Mouse (Mus musculus): ENCODE measurements around the gene U2af2. TPM values are rescaled to one million over a fixed set of nuclear protein-coding genes. Genes with fewer than 3 reads are reported as not detected.

The U2af2 gene
- polyA plus RNA-seq, 1 experiment: 184 TPM

DNA sequence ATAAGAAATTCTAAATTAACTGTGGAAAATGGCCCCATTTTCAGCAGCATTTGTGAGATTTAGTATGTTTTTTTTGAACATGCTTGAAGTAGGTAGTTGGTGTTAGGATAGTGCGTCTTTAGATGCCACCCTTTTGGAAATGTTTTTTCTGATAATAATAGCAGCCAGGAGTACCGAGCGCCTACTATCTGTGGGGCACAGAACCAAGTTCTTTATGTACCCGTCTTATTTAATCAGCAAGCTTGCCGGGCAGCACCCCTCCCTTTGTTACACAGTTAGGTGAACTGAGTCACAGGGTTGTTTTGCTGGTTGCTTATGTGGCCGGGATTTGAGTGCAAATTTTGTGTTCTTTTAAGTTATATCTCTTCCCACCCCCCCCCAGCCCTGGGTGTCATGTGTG lies 19.3 kb downstream of the U2af2 start:
- Histone ChIP-seq H3K27ac (ENCODE audit: insufficient read depth, low read length) (no peak overlapping the region), H3K4me1 (ENCODE audit: control insufficient read depth, insufficient read depth, low read length) (peaks cover 3% of the 10 kb centered on the region; the same call in 1 of the 2 replicates), H3K4me3 (ENCODE audit: insufficient read depth, low read length) (peak overlapping the region; percentile 96)
- TF ChIP-seq CTCF (IDR thresholded peaks at IDR 0.05; ENCODE audit: extremely low read depth, insufficient read depth, low read length) (no peak), POLR2A (IDR thresholded peaks at IDR 0.05; ENCODE audit: extremely low read depth, insufficient read depth, low read length) (no peak)

DNA sequence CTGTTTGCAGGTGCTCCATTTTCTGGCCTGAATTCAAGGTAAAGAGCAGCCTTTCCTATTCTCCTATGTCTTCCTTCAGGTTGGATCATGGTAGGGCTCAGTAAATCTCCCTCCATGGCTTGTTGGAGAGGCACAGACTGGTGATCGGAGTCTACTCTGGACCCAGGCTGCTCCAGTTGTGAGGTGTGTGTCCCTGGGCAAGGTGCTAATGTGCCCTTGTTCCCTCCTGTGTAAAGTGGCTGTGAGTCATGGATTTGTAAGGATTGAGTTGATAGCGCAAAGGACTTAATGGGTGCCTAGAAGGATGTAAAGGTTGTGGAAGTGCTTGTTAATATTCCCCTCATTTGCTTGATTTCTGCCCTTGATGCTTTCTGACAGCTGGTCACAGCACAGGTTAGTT lies 20.0 kb downstream of the U2af2 start:
- Histone ChIP-seq H3K27ac (ENCODE audit: insufficient read depth, low read length) (no peak overlapping the region), H3K4me3 (ENCODE audit: insufficient read depth, low read length) (no peak overlapping the region; the same call in 1 of the 2 replicates), H3K4me1 (ENCODE audit: control insufficient read depth, insufficient read depth, low read length) (peaks cover 3% of the 10 kb centered on the region; the same call in 1 of the 2 replicates)
- no peak for TF ChIP-seq POLR2A (IDR thresholded peaks at IDR 0.05; ENCODE audit: extremely low read depth, insufficient read depth, low read length)
- TF ChIP-seq CTCF (IDR thresholded peaks at IDR 0.05; ENCODE audit: extremely low read depth, insufficient read depth, low read length): no peak

DNA sequence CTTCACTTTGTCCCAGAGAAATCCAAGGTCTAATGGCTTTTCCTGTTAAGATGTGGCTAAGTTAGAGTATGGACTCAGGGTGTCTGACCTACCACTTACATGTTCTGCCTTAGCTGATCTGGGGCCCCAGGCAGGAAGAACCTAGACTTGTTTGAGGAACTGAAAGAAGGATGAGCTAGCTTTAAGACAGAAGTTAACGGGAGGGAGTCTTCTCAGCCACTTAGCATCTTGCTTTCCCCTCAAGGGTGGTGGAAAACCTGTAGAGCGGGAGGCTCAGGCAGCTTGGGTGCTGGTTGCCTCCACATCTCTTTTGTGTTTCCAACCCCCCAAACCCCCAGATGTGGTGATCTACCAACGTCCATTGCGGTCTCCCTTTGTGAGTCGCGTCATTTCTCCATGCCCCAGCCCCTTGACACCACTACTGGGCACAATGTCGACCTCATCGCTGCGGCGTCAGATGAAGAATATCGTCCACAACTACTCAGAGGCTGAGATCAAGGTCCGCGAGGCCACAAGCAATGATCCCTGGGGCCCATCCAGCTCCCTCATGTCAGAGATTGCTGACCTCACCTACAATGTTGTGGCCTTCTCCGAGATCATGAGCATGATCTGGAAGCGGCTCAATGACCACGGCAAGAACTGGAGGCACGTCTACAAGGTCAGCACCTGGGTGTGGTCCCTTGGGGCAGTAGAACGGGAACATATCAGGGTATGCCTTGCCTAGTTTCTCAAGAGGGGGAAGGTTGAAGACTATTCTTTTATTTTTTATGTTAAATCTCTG lies 21.6 kb downstream of the U2af2 start:
- peaks cover 3% of the 10 kb centered on the region; the same call in 1 of the 2 replicates for H3K4me1 ChIP-seq (ENCODE audit: control insufficient read depth, insufficient read depth, low read length)
- no peak for TF ChIP-seq POLR2A (IDR thresholded peaks at IDR 0.05; ENCODE audit: extremely low read depth, insufficient read depth, low read length)
- no peak for TF ChIP-seq CTCF (IDR thresholded peaks at IDR 0.05; ENCODE audit: extremely low read depth, insufficient read depth, low read length)
- no peak overlapping the region for H3K4me3 ChIP-seq (ENCODE audit: insufficient read depth, low read length)
- H3K27ac ChIP-seq (ENCODE audit: insufficient read depth, low read length): no peak overlapping the region

DNA sequence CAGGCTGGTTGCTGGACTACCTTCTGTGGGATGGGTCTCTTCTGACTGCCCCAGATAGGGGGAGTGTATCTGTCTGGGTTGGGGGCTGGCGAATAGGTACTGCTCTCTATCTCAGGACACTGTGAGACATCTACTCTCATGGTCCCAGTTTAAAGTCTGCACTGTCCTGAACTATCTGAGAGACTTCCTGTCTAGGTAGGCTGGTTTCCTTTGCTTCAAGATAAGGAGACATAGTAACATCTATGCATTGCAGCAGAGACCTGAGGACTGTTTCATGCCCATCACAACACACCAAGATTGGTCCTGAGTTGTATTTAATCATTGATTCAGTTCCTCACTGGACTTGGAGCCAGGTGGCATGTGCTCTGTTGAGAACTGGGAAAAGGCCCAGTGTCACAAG lies 23.6 kb downstream of the U2af2 start:
- H3K4me3 ChIP-seq (ENCODE audit: insufficient read depth, low read length): no peak overlapping the region
- H3K27ac ChIP-seq (ENCODE audit: insufficient read depth, low read length): no peak overlapping the region
- TF ChIP-seq POLR2A (IDR thresholded peaks at IDR 0.05; ENCODE audit: extremely low read depth, insufficient read depth, low read length): no peak
- no peak for TF ChIP-seq CTCF (IDR thresholded peaks at IDR 0.05; ENCODE audit: extremely low read depth, insufficient read depth, low read length)
- H3K4me1 ChIP-seq (ENCODE audit: control insufficient read depth, insufficient read depth, low read length): peaks cover 8% of the 10 kb centered on the region

DNA sequence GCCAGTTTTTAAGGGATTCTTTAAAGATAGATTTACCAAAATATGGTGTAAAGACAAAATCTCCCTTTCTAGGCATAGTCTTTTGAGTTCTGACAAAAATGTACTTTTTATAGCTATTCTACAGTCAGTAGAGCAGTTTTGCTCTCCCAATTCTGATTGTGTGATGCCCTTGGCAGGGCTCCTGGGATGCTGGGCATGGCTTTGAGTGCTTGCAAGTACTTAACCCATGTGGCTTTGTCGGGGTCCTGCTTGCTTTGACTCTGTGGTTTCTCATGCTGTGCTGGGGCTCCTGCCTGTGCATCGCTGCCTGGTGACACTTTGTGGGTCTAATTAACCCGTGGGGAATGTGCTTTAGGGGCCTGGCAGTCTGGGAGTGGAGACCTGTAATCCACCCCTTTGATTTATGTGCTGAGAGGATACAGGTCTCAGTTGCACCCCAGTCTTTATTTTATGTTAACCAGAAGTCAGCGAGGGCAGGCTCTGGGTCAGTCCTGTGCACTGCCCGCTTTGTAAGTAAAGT lies 25.0 kb downstream of the U2af2 start:
- Histone ChIP-seq H3K27ac (ENCODE audit: insufficient read depth, low read length) (no peak overlapping the region), H3K4me1 (ENCODE audit: control insufficient read depth, insufficient read depth, low read length) (peaks cover 9% of the 10 kb centered on the region), H3K4me3 (ENCODE audit: insufficient read depth, low read length) (no peak overlapping the region)
- TF ChIP-seq POLR2A (IDR thresholded peaks at IDR 0.05; ENCODE audit: extremely low read depth, insufficient read depth, low read length): no peak
- TF ChIP-seq CTCF (IDR thresholded peaks at IDR 0.05; ENCODE audit: extremely low read depth, insufficient read depth, low read length): no peak

DNA sequence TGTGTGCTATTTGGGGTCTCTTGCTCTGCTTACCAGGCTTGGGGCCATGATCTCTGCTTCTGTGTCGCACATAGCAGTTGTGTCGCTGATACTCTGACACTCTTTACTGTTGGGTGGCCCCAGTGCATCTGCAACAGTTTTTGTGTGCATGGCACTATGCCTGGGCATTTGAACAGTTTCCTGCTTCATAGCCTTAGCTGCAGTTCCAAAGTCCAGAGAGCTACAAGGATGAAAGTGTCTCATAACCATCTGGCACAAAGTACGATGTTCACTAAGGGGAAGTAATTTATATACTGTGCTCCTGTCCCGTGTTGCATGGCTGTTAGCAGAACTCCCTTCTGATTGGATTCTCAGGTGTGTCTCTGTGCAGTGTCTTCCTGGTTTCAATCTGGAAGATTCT lies 25.9 kb downstream of the U2af2 start:
- TF ChIP-seq POLR2A (IDR thresholded peaks at IDR 0.05; ENCODE audit: extremely low read depth, insufficient read depth, low read length) (no peak), CTCF (IDR thresholded peaks at IDR 0.05; ENCODE audit: extremely low read depth, insufficient read depth, low read length) (no peak)
- H3K27ac ChIP-seq (ENCODE audit: insufficient read depth, low read length): no peak overlapping the region
- peaks cover 8% of the 10 kb centered on the region for H3K4me1 ChIP-seq (ENCODE audit: control insufficient read depth, insufficient read depth, low read length)
- H3K4me3 ChIP-seq (ENCODE audit: insufficient read depth, low read length): no peak overlapping the region

DNA sequence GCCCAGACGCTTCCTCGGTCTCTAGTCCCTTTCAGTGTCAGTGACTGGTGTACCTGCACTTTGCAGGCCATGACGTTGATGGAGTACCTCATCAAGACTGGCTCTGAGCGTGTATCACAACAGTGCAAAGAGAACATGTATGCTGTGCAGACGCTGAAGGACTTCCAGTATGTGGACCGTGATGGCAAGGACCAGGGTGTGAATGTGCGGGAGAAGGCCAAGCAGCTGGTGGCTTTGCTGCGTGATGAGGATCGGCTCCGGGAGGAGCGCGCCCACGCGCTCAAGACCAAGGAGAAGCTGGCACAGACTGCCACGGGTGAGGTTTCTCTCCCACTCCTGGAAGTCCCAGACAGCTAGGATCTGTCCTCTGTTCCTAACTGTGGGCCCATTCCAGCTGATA lies 27.9 kb downstream of the U2af2 start:
- TF ChIP-seq CTCF (IDR thresholded peaks at IDR 0.05; ENCODE audit: extremely low read depth, insufficient read depth, low read length): no peak
- no peak for TF ChIP-seq POLR2A (IDR thresholded peaks at IDR 0.05; ENCODE audit: extremely low read depth, insufficient read depth, low read length)
- H3K4me1 ChIP-seq (ENCODE audit: control insufficient read depth, insufficient read depth, low read length): peaks cover 8% of the 10 kb centered on the region
- no peak overlapping the region for H3K27ac ChIP-seq (ENCODE audit: insufficient read depth, low read length)
- H3K4me3 ChIP-seq (ENCODE audit: insufficient read depth, low read length): no peak overlapping the region

DNA sequence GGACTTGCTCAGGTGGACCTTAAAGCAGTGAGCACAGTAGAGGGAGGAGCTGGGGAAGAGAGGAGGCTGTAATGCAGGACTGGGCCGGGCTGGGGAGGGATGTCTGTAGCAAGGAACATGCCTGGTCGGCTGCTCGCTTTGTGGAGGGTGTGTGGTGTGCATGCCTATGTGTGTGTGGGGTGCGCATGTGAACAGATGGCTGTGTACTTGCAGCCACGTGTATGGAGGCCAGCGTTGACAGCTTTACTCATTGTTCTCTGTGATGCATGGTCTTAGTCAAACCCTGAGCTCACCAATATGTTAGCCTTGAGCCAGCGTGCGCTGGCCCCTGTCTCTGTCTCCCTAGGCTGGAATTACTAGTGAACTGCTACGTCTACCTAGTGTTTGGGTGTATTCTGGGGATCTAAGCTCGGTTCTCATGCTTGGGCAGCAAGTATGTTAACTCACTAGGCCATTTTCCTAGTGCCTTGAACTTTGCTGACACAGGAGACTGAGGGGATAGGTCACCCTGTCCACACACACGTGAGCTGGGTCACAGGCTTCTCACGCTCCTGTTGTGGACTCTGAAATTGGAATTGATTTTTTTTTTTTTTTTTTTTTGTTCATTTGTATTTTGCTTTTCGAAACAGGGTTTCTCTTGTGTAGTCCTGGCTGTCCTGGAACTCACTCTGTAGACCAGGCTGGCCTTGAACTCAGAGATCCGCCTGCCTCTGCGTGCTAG lies 29.2 kb downstream of the U2af2 start:
- peaks cover 8% of the 10 kb centered on the region for H3K4me1 ChIP-seq (ENCODE audit: control insufficient read depth, insufficient read depth, low read length)
- TF ChIP-seq CTCF (IDR thresholded peaks at IDR 0.05; ENCODE audit: extremely low read depth, insufficient read depth, low read length): no peak
- no peak for TF ChIP-seq POLR2A (IDR thresholded peaks at IDR 0.05; ENCODE audit: extremely low read depth, insufficient read depth, low read length)
- no peak overlapping the region for H3K27ac ChIP-seq (ENCODE audit: insufficient read depth, low read length)
- no peak overlapping the region for H3K4me3 ChIP-seq (ENCODE audit: insufficient read depth, low read length)

DNA sequence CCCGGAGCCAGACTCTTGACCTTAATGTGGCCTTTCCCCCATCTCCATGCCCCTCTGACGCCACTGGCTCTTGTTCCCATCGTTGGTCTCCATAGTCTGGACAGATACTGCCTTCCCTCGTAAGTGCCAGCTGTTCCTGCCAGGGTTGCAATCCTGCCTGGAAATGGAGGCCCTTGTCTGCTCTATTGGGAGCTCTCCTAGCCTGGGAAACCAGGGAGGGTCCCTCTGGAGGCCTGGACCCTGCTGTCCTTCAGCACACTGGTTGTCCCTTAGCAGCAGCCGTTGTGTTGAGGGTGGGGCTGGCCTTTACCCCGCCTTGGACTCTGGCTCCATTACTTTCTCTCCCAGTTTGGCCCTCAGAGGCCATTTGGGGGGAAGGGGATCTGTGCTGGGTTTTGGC lies 30.4 kb downstream of the U2af2 start:
- H3K4me1 ChIP-seq (ENCODE audit: control insufficient read depth, insufficient read depth, low read length): peaks cover 8% of the 10 kb centered on the region
- H3K27ac ChIP-seq (ENCODE audit: insufficient read depth, low read length): no peak overlapping the region
- no peak overlapping the region for H3K4me3 ChIP-seq (ENCODE audit: insufficient read depth, low read length)
- TF ChIP-seq POLR2A (IDR thresholded peaks at IDR 0.05; ENCODE audit: extremely low read depth, insufficient read depth, low read length) (no peak), CTCF (IDR thresholded peaks at IDR 0.05; ENCODE audit: extremely low read depth, insufficient read depth, low read length) (no peak)
